Mouse (Mus musculus) cerebellum, adult 9-10 months (tissue): Measurements from ENCODE around the gene Kpna2.
"Not testable (repeated sequence)": the region's sequence is repeated elsewhere in the genome, so short reads cannot be mapped to it uniquely, and the experiment has no call there.

Source experiments
- DNase-seq: peaks from one replicate; pipeline ENCODE4 v3.0.0; 2022

The Kpna2 gene

GRCm38 (mm10) chr11:106999151-106999948, at the start of gene Kpna2:
TSS of gene Kpna2 (minus strand) at chr11:106999541.
- peak; percentile 88 for DNase-seq

DNA sequence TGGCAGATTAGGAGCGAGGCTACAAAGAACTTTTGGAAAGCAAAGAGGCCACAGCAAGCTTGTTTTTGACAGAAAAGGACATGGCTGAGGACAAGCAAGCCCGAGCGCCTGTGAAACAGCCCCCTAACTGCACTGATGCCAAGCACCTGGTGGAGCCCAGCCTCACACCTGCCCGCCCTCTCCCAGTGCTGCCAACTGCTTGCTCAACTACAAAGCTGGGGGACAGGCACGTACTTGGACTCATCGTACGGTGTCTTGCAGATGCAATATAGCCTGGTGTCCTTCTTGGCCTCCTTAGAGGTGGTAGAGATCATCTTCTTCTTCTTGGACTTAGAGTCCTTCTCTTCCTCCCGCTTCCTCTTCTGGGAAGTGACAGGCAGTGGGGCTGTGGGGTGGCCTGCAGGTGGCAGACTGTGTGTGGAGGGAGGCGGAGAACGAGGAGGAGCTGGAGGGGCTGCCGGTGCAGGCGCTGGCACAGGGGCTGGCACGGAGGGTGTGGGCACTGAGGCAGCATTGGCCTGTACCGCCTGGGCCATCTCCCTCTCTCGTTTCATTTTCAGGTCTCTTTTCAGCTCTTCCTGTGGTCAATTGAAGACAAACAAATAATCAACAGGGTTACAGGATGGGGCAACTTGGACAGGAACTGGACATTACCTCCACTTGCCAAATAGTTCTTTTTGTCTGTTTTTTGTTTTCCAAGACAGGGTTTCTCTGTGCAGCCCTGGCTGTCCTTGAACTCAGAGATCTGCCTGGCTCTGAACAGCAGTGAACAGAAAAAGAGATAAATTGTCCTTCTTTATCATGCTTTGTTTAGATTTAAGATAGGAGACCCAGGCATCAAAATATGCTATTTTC, 47.7 kb upstream of the Kpna2 start:
- DNase-seq, result no peak

DNA sequence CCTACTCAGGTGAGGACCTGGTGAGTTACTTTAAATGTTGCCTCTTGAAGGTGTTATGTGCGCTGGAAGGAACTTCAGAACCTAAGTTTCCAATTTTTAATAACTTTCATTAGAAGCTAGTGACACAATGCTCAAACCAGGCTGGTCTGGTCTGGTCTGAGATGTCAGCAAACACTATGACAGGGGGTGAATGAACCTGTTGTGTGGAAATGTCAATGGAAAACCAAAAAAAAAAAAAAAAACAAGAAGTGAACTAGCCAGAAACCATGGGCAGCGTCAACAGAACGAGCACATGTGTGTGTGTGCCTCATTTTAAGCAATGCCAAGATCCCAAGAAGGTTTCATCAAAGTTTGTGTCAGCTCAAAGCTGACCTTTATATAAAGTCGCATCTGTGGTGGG, 46.2 kb upstream of the Kpna2 start:
- DNase-seq, result no peak

DNA sequence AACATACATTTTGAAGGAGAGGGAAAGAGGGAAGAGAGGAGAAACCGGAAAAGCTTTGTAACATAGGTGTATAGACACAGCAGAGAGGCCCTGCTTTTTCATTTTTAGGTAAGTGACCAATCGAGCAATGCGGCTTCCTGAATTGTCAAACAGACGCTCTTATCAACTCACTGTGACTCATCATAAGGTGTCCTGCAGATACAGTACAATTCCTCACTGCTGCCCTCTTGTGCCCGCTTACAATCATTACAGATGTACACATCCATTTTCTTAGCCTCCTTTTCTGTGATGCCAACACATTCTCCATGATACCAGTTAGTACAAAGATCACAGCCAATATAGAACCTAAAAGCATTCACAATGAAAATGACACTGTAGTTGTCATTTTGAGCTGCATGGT, 45.0 kb upstream of the Kpna2 start:
- DNase-seq, result peak; percentile 82

DNA sequence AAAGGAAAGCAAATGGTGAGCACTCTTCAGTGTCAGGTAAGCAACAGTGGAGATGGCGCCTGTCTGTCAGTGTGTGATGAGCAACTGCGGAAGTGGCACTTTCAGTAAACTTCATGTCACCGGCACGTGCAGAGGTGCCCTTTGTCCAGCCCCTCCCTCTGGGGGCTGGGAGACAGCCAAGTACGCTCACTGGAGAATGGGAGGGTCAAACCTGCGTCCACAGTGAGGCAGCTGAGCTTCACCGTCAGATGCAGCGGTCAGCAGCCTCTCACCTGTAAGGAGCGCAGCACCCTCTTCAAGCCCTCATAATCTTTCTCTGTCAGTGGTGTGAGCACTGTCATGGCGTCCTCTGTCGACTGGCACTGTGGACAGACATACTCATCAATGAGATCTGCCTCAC, 44.0 kb upstream of the Kpna2 start:
- no peak for DNase-seq

DNA sequence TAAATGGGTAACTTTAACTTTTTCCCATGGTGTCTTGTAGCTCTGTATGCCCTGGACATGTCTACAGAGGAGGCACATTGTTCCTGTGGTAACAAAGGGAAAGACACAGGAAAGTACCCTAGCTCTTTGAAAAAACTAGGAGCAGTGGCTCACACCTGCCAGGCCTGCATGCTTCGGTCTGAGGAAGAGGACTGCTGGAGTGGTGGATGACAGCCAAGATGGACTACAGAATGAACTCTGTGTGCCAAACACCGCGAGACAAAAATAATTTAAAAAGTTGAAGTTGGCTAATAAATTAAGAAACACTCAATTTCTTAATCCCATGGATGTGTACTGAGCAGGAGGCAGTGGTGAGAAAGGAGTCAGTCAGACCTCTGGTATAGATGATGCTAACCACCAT, 42.1 kb upstream of the Kpna2 start:
- no peak for DNase-seq

DNA sequence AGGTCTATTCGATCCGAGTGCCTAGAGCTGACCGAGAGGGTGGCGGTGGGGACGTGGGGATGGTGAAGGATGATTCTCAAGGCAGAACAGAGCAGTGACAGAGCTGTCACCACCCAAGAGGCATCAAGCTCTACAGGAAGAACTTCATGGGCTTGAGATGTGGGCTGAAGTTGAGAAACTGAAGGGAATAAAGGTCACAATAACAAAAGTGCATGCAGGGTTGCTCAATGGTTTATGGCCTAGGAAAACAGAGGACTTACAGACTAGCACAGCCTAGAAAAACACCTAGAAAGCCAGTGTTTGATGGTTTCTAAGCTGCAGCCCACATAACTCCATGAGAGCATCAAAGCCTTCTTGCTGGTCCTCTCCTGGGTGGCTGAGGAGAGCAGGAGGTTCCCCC, 40.1 kb upstream of the Kpna2 start:
- DNase-seq, result no peak

DNA sequence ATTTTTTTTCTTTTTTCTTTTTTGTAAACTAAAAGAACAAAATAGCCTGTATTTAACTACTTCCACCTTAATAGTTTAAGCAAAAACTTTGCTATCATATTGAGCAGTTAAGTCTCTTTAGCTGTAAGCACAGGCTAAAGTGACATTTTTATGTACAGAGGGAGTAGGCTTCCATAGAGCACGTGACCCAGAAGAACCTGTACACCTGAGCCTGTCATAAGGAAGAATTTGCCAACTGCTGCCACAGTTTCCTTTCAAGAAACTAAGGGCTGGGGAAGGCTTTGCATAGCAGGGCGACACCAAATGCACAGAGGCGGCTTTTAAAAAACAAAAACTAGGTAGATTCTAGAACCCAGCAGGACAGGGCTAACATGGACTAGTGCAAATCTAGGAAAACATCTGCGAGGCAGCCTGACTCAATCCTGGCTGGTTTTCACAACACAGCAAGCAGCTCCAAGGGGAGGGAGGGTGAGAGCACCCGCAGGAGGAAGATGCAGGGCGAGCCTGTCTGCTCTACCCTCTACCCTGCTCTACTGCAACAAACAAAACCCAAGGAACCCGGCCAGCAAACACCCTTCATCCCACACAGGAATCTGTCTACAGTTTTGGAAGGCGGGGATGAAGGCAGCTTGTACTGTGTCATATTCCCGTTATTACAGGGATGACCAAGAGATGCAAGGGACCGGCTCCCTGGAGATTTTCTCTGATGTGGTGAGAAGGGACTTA, 34.9 kb upstream of the Kpna2 start:
- no peak for DNase-seq

- no peak for DNase-seq
Measured at GRCm38 (mm10) chr11:107031635-107032034, 32.3 kb upstream of the Kpna2 start.

DNA sequence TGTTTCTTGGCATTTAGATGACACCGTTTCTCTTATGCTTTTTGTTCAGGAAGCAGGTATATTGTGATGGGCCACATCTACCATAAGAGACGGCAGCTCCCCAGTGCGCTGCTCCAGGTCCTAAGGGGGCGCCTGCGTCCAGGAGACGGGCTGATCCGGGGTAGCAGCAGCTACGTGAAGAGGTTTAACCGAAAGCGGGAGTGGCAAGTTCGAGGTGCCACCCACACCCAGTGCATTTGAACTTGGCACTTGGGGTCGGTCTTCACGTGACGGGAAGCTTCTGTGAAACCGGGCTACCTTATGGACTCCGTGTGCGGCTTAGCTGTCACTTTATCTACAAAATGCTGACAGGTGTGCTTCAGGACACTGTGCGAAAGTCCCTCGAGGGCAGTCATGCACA, 30.2 kb upstream of the Kpna2 start:
- DNase-seq, result no peak

- DNase-seq, result no peak
Measured at GRCm38 (mm10) chr11:107028754-107029153, 29.4 kb upstream of the Kpna2 start.

DNA sequence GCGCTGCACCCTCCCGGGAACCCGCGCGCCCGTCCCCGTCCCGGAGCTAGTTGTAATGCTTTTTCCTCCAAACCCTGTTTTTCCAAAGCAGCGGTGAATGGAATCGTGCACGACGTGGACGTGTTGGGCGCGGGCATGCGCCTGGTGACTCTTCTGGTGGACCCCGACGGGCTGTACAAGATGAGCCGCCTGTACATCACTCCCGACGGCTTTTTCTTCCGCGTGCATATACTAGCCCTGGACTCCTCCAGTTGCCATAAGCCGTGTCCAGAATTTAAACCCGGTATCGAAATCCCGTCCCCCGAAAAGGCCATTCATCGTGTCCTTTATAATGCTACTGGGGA, 28.9 kb upstream of the Kpna2 start:
- DNase-seq, result no peak

DNA sequence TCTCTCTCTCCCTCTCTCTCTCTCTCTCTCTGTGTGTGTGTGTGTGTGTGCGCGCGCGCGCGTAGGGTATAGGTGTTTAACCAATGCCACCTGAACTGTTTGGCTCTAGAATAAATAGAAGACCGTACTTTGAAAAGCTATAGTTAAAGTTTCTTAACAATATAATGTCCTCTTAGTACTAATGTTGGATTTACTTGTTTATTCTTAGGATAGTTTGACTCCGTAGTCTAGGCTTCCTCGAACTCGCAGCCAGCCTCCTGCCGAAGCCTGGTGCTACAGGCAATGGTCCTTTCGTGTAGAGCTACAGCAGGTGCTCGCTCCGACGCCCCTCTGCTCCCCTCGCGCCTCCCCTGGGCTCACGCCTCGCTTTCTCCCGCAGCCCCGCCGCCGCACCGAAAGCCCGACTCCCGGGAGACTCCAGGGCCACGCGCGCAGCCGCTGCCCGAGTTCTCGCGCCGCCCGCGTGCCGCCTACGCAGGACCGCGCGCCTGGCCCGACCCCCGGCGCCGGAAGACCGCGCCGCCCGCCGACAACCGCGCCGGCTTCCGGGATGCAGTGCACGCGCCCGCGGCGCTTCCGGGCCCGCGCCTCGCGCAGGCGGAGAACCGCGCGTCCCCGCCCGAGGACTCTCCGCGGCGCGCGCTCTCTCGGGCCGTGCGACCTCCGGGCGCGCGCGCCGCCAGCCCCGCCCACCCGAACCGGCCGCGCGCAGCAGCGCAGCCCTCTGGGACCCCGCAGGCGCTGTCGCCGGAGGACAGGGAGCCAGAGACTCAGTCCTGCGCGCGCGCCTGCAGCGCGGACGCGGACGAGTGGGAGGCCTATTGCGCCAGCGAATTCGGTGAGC, 28.3 kb upstream of the Kpna2 start:
- peak; percentile 89 for DNase-seq

DNA sequence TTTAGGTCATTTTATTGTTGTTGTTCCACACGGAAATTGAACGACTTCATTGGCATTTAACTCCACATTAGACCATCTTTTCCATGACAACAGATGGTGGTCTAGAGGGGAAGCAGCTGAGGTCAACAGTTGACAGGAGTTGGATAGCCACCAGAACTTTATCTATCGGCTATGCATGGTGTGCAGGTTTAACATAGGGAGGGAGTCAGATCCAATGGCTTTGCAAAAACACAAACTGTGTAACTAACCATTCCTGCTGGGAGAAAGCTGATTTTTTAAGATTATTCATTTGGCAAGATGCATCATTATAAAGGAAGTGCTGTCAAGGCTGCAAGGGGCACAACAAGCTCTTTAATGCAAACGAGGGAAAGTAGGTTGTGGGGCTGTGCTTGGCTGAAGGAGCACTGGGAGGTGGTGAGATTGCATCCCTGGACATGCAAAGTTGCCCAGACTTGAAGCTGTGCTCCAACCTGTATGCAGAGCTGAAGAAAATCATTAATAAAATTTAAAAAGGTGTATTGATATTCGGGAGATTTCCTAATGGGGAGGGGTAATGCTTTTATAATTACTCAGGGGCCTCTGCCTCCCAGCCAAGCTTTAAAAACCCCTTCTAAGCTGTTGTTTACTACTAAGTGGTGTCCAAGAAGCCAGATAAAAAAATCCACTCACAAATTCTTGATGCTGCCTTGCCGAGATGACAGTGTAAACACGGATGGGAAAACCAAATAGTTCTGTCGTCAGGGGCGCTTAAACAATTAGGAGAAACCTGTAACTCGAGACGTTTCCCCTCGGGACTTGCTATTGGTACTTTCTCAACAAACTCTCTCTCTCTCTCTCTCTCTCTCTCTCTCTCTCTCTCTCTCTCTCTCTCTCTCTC, 27.5 kb upstream of the Kpna2 start:
- peak; percentile 66 for DNase-seq

GRCm38 (mm10) chr11:107025411-107026321, 26.3 kb upstream of the Kpna2 start, which contains the start of gene 1810010H24Rik:
TSS of gene 1810010H24Rik (plus strand) at chr11:107025681.
- DNase-seq, result peak; percentile 54

- no peak for DNase-seq
Measured at GRCm38 (mm10) chr11:107024406-107024805, 25.1 kb upstream of the Kpna2 start.

DNA sequence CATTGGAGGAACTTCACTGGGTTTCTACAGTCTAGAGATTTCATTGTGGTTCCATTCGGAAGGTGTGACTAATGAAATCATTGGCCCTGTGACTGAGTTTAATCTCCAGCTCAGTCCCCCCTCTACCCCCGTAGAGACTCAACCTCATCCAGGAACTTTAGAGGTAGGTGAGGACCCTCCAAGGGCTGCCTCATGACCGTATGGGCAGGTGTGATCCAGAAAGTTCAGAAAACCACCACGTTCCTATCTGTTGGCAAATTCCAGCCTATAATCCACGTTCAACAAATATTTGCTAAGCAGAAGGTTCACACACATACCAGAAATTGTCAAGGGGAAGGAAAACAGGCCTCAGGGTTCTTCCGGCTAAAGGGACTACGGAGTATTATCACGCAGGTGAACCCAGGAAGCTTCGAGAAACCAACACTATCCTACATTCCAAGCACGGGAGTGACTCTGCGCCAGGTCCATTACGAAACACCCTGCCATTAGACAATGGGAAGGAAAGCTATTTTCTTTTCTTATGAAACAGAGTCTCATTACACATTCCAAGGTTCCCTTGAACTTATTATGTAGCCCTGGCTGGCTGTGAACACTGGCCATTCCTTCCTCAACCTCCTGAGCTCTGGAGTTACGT, 22.8 kb upstream of the Kpna2 start:
- DNase-seq, result no peak

DNA sequence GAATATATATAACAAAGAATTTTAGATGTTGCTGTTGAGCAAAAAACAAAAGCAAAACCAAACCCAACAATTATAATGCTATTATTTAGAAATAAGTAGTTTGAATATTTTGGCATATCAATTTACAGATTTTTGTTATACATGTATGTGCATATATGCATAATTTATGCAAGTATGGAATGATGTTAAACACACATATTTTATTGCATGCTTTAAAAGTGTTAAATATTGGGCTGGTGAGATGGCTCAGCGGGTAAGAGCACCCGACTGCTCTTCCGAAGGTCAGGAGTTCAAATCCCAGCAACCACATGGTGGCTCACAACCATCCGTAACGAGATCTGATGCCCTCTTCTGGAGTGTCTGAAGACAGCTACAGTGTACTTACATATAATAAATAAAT, 20.4 kb upstream of the Kpna2 start:
- not testable (repeated sequence) for DNase-seq

DNA sequence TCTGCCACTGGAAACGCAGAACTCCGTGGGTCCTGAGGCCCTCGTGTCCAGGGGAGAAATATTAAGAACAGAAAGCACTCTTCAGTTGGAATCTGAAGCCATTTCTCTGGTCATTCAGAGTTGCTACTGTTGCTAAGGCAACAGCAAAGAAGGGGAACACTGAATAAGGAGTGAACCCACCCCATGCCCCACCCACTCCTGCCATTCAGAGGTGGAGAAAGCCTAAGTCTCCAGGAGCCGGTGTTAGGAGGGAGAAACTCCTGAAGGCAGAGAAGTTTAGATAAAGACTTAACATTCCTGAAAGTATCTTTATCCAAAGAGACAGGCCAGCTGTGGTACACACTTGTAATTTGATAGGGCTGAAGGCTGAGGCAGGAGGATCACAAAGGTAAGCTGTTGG, 20.0 kb upstream of the Kpna2 start:
- no peak for DNase-seq

- DNase-seq, result no peak
Measured at GRCm38 (mm10) chr11:107018606-107019005, 19.3 kb upstream of the Kpna2 start.
